Mouse (Mus musculus) frontal cortex, postnatal 14 days (tissue): ENCODE data around the gene Tmco3.

Source experiments
- DNase-seq, 2 experiments: peaks; one replicate each; pipeline ENCODE4 v3.0.0; 2022; ENCODE audit warnings: low spot score in 2 of 2

Tmco3 gene

DNA sequence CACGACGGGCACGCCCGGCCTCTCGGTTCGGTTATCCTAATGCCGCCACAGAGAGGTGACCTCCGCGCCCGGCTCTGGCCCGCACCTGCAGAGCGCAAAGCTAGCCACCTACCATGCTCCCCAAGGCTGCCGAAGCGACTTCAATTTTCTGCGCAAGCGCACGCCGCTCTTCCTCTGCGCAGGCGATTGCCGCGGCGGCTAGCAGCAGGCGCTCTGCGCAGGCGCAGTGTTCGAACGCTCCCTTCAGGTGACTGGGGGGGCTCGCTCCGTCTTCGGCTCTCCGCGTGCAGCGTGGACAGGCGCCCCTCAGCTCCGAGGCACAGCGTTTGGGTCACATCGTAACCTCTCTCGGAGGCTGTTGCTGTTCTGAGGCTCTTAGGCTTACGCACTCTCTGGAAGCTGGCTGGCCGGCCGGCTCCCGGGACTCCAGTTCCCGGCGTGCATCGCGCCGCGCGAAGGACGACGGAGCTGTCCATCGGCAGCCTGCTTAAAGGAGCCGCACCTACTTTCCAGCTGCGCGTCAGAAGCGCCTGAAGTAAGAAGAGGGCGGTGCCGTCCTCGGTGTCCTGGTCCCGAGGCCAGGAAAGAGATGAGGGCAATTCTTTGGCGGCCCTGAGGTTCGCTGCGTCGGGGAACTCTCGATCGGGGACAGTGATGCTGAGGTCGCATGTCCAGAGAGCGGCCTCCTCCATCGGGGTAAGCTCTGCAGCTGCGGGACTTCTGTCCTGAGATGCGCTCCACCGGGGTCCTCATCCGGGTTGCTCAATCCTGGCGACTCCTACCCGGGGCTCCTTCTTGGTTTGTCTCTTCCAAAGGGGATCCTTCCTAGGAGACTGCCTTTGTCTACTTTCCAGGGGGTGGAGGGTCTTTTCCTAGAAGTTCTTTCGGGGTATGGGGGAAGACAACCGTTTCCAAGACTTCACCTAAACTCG is at the start of gene Tmco3, which contains the start of gene Dcun1d2:
Gene Tmco3 (plus strand): TSS at position 499 of the 932 bp plus-strand sequence.
Gene Dcun1d2 (minus strand): TSS at position 440 of the 932 bp plus-strand sequence.
- peak; percentile 88 to 90 for DNase-seq

DNA sequence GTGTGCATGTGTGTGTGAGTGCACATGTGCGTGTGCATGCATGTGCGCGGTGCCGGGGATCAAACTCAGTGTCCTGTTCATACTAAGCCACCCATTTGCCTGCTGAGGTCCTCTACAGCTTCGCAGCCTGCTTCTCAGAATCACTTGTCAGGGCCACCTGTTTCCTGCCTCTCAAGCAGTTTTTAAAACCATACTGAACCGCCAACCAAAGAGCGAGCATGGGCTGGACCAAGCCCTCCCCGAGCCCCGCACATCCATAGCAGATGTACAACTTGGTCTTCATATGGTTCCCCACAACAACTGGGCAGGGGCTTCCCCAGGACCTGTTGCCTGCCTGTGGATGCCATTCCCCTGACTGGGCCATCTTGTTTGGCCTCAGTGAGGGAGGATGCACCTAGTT is 47.9 kb upstream of the Tmco3 start:
- DNase-seq, result no peak

DNA sequence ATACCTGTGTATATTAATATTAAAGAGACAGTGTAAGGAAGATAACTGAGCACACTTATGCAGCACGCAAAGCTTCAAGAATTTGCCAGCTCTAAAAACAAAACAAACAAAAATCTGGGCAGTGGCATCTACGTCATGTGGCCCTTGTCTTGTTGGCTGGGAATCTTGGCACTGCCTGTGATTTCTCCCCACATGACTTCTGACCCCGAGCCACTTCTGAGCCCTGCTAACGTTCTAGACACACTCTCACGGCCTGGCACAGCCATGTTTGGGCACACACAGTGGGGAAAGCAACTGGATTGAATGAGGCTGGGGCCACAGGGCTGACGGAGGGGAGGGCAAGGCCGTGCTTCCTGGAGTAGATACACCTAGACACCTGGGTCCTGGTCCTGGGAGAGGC is 47.3 kb upstream of the Tmco3 start:
- no peak for DNase-seq

DNA sequence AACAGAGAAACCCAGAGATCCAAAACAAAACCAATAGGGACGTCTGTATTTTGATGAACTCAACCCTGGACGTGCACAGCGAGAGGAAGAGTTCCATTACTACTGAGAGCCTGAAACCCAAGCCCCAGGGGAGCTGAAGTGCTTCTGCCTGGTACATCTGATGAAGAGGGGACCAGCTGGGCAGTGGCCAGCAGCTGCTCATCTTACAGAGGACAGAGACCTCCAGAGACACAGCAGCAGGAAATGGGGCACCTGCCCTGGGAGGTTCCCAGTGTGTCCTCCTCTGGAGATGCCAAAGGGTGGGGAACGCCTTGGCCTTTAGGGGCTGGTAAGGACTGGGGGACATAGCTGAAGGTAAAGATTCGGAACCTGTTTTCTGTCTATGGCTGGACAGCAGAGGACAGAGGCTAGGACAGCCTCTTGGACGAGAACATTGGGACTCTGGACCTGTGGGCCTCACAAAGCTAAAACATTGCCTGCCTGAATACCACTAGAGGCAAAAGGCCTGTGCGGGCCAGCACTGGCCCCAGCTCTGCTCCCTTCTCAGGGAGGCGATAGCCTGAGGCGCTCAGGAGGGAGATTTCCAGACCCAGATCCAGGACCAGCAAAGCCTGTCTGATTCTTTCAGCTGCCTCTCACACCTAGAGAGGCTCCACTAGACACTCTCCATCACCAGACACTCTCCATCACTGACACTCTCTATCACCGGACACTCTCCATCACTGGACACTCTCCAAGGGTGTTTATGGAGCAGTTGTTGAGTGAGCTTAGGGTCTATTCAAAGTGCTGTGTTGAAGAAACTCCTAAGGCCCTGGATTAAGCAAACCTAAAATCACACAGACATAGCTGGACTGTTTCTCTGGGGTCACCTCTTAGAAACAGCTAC is 44.8 kb upstream of the Tmco3 start:
- no peak for DNase-seq

DNA sequence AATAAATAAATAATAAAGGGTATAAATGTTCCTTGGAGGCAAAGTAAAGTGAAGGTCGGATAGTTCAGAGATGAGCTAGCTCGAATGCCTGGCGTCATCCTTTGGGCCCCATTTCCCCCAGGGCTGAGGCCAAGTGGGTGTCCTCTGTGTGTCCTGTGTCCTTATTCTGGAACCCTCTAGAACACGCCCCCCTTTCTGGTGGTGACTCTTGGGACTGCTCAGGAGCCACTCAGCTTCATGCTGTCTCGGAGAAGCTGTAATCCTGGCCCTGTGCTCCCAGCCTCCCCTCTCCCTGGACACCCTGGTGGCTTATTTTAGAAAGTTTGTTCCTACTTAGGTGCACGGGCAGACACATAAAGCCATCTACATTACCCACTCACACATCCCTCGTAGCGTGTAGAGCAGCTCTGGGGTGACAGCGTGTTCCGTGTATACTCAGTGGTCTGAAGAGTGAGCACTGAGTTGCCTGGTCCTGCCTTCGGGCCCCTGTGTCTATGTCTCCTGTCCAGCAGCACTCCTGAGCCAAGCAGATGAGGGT is 43.6 kb upstream of the Tmco3 start:
- no peak for DNase-seq

DNA sequence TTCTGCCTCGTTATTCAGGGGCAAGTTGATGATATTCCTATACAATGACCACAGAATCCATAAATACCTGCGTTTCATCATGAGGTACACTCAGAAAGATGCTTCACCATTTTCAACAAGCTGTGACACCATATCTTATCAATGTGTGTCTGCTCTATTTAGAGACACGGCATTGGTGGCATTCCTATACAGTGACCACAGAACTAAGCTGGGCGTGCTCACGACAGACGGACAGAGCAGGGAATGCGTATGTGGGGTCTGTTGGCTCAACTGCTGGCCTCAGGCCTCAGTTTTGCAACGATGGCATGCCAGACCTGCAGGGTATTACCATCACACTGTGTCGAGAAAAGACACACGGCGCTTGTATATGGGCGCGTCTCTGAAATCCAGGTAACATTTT is 35.2 kb upstream of the Tmco3 start:
- DNase-seq, result no peak

DNA sequence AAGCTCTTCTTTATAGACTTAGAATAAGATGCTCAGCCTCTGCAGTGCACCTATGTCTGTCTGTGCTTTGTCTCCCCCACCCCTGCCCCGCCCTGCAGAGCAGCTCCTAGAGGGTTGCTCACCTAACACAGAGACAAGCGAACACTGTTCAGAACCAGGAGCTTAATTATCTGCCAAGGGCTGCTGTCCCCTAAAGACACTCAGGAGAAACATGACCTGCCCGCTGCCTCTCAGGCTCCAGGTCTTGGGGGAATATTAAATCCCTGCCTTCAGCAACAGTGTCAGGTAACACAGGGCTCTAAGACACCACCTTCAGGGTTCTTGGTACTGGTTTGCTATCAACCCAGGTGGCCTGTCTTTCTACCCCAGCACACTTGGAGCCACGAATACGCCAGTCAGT is 34.6 kb upstream of the Tmco3 start:
- no peak for DNase-seq

DNA sequence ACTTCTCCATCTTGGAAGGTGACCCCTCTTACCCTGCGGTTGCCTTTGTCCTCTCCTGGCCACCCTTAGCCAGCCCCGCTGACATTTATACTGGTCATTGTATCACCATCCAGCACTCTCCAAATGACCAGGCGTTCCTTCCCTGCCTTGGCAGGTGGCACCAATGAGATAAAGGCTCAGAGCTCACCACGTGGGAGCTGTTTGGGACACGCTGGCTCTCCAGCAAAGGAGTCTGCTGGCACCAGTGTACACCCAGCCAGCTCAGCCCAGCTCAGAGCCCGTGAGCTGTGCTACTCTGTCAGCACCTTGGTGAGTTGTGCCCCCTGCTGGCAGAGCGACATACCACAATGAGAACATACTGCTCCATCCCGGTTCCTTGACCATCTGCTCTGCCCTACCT is 34.0 kb upstream of the Tmco3 start, which contains the start of gene Adprhl1:
Gene Adprhl1 (minus strand): TSS at position 144 of the 400 bp plus-strand sequence.
- DNase-seq, result peak; percentile 58 to 73

DNA sequence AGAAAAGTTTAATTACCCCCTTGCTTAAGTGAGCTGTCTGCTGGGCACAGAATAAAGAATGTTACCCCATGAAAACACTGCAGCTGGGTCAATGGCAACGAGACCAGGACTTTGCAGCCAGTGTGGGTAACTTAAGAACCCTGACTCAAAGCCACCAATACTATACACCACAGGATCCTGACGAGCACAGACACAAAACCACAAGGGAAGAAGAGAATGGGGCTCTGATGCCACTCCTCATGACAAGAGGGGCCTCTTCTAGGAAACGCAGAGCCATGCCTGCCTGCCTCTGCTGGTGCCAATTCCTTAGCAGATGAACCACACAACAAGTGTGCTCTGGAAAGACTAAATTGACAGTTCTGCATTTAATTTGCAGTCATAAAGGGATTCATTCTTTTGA is 24.6 kb upstream of the Tmco3 start:
- no peak for DNase-seq

DNA sequence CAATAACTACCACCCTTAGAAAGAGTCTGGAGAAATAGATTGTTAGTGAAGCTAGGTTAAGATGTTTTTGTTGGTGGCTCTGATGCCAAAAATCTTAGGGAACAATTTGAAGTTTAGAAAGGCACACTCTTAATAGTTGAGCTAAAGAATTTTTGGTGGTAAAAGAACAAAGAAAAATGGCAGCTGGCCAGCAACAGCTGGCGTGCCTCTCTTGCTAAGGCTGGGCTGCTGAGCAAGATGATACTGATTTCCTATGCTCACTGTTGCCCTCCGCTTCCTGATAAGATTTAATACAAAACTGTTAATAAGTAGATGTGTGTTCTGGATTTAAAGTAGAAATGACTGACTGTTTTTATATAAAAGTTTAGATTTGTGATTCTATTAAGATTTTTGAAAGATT is 20.4 kb upstream of the Tmco3 start:
- DNase-seq, result no peak

DNA sequence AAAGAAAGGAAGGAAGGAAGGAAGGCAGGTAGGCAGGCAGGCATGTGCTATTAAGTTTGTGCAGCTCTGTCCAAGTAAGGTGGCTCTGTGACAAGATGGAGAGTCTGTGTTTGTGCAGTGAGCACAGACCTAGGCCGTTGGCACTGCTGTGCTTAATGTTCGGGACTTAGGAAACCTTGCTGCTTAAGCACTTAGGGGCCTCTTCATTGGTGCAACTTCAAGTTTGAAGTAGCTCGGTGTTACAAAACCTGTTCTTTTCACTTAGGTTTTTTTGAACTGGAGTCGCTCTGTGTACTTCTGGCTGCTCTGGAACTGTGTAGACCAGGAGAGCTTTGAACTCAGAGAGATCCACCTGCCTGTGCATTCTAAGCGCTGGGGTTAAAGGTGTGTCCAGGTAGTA is 15.2 kb upstream of the Tmco3 start:
- DNase-seq, result no peak

DNA sequence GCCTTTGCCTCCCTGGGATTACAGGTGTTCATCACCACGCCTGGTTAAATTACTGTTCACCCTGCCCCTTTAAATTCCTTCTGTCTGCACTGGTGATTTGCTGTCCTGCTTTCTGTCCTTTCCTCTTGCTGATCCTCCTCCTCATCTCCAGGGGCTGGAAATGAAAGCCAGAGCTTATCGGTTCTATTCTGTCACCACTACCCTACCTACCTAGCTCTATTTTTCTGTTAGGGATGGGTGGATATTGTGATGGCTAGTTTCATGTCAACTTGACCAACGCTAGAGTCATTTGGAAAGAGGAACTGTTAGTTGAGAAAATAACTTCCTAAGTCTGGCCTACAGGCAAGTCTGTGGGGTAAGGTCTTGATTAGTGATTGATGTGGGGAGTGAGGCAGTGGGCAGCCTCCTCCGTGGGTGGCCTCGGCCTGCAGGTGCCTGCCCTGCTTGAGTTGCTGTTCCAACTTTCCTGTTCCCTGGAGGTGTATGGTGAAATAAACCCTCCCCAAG is 11.0 kb upstream of the Tmco3 start:
- DNase-seq, result no peak

DNA sequence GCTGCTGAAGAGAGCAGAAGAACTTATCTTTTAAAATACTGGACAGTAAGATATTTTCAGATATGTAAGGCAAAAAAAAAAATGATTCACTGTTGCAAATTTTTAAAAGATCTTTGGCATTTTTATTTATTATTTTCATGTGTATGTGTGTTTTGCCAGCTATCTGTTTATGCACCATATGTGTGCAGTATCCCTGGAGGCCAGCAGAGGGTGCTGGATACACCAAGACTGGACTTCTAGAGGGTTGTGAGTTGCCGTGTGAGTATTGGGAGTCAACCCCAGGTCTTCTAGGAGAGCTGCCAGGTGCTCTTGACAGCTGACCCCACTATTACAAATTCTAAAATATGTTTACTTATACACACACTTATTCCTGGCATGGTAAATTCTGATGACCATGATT is 4.8 kb upstream of the Tmco3 start:
- no peak for DNase-seq

DNA sequence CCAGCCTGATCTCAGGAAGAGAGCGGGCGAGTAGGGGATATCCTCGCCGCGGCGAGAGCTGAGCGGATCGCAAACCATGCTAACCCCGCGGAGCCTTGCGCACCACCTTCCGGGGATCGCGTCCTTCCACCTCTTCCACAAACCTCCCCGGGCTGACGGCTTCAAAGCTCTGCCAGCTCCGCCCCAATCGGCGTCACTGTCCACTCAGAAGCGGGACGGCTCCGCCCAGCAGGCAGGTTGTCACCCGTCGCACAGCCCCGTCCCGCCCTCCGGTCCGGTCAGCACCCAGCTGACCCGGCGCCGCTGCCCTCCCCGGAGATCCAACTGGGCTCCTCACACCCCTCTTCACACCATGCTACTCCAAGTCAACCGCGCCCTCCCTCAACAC is 692 bp upstream of the Tmco3 start:
- DNase-seq, result peak; percentile 69 to 73

DNA sequence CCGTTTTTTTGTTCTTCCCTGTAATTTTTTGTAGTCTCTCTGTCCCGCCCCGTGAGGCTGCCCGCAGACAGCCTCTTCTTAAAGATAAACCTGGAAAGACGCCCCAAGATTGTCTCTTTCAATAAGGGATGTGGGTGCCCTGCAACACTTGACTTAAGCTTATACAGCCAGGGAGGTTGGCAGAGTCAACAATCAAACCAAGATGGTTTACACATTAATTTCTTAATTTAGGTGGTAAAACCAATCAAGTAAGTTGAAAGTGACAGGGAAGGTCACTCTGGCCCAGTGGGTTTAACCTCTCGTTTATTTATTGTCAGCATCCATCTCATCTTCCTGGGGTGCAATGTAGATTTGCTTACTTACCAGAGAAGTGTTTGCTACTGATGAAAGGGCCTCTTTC is 656 bp downstream of the Tmco3 start:
- no peak for DNase-seq

DNA sequence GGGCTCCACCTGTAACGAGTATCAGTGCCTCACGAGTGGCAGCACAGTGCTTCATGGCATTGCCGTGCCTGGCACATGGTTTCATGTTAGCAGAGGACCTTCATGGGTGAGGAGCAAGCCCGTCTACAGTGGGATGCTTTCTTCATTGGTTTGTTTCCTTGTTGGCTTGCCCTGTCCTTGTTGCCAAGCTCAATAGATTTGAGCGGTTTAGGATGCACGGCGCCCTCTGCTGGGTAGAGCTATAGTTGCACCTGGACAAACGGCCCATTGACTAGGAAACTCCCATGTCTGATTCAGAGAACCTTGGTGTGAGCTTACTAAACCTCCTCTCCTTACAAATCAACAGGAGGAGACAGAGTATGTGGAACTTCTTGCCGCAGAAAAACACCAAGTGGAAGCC is 4.4 kb downstream of the Tmco3 start:
- peak; percentile 36 to 68 for DNase-seq

DNA sequence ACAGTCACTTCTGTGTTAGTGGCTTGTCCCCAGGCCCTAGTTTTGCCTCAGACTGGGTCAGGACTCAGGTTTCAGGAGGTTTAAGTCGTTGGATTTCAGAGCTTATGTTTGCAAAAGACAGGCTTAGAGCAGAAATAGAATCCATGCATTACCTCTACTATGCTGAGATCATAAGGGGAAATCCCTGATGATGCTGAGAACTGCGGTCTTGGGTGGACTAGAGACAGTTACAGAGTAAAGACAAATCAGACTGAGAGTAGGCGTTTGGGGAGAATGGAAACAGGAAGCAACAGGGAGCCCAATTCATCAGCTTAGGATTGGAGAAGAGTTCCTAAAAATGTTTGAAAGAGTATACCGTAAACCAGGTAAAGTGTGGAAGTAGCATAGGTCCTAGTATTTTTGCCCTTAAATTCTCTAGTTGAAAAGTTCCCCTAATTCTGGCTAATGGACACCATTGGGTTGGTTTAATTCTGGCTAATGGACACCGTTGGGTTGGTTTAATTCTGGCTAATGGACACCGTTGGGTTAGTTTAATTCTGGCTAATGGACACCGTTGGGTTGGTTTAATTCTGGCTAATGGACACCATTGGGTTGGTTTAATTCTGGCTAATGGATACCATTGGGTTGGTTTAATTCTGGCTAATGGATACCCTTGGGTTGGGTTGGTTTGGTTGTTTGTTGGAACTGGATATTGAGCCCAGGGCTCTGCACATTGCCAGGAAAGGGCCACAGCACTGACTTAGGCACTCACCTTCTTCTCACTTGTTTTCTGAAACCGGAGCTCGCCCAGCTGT is 5.9 kb downstream of the Tmco3 start:
- DNase-seq, result no peak

DNA sequence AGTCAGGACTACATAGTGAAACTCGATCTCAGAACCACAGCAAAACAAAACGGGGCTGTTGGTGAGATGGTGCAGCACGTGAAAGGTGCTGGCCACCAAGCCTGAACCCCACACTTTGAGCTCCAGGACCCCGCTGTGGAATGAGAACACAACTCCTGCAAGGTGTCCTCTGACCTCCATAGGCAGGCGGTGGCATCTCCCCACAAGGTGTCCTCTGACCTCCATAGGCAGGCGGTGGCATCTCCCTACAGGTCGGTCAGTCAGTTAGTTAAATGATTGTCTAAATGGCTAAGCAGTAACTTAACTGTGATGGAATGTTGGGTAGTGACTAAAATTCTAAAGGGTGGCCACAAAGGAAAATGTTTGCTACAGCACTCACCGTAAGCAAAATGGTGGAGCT is 11.6 kb downstream of the Tmco3 start:
- DNase-seq, result no peak

DNA sequence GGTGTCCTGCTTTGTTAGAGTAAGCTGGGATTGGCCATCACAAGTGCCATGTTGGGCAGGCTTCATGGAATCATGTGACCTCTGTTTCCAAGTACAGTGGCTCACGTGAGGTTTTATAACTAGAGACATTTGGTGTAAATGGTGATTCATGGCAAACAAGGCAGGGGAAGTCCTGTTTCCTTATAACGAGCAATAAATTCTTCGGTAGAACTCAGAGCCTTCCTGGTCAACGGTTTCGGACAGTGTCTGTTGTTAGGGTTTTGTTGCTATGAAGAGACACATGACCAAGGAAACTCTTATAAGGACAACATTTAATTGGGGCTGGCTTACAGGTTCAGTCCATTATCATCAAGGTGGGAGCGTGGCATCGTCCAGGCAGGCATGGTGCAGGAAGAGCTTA is 13.0 kb downstream of the Tmco3 start:
- no peak for DNase-seq

DNA sequence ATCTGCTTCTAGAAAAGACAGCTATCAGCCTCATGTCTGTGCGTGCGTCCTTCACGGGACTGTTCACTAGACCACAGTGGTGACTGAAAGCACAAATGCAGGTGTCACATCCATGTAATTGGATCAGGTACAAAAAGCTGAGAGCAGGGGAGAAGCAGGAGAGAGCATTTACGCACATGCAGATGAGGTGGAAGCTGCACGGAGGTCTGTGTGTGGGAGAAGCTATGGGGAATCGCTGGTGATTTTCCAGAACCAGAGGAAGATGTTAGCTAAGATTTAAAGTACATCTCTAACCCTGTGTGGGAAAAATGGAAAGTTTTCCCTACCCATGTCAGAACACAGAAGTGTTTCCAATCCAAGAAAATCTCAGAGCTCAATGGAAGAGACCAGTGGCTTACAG is 17.5 kb downstream of the Tmco3 start:
- DNase-seq, result no peak

DNA sequence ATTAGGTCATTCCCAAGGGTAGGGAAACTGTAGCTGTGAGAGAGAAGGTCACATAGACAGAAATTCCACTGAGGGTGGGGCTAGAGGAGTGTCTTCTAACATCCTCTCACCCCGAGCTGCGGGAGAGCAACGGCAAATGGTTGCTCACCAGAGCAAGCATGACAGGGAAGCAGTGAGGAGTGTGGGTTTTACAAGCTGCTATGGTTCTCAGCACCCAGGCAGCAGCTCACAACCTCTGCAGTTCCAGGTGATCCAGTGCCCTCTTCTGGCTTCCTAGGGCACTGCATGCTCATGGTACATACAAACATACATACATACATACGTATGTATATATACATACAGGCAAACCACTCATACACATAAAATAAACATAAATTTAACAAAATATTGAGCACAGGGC is 17.9 kb downstream of the Tmco3 start:
- no peak for DNase-seq
